Mouse (Mus musculus) neural tube, embryonic 14.5 days (tissue): ENCODE results near the gene Cx3cl1. TPM values are rescaled to one million over a fixed set of nuclear protein-coding genes. Genes with fewer than 3 reads are reported as not detected.
A peak's percentile ranks its signal among the peaks of the same experiment; 100 is the strongest.

Experiments
- ATAC-seq: fragments of 200-750 bp; cut with Nextera tagmentation; 2 replicates; pipeline ENCODE4 v1.8.0; 2017; ENCODE audit warnings: low read depth, mild to moderate bottlenecking, moderate TSS enrichment, moderate library complexity
- H3K27ac ChIP-seq: fragments of 300-500 bp; sonication (generic); 2 replicates; pipeline ENCODE4 v1.5.1; 2014; ENCODE audit warnings: low read depth, mild to moderate bottlenecking, control low read depth, low read length, moderate library complexity, mixed read lengths
- H3K27me3 ChIP-seq: fragments of 300-500 bp; sonication (generic); 2 replicates; pipeline ENCODE4 v1.6.1; 2014; ENCODE audit warnings: low read length; ENCODE audit not compliant: control insufficient read depth, insufficient read depth
- H3K36me3 ChIP-seq: fragments of 300-500 bp; sonication (generic); 2 replicates; pipeline ENCODE4 v1.6.1; 2014; ENCODE audit warnings: low read length, mixed read lengths; ENCODE audit not compliant: control insufficient read depth, insufficient read depth
- H3K4me1 ChIP-seq: fragments of 300-500 bp; sonication (generic); 2 replicates; pipeline ENCODE4 v1.6.1; 2014; ENCODE audit warnings: low read length; ENCODE audit not compliant: control insufficient read depth, insufficient read depth
- H3K4me2 ChIP-seq: fragments of 300-500 bp; sonication (generic); 2 replicates; pipeline ENCODE4 v1.6.1; 2014; ENCODE audit warnings: mild to moderate bottlenecking, low read depth, low read length, control low read depth
- H3K4me3 ChIP-seq: fragments of 300-500 bp; sonication (generic); 2 replicates; pipeline ENCODE4 v1.5.1; 2014; ENCODE audit warnings: low read depth, low read length, control low read depth, mixed read lengths
- H3K9ac ChIP-seq: fragments of 300-500 bp; sonication (generic); replicated peaks from 2 replicates; pipeline ENCODE4 v1.6.1; 2014; ENCODE audit warnings: low read depth, mild to moderate bottlenecking, control low read depth, low read length, mixed read lengths
- H3K9me3 ChIP-seq: fragments of 300-500 bp; sonication (generic); 2 replicates; pipeline ENCODE4 v1.6.1; 2016; ENCODE audit warnings: low read length; ENCODE audit not compliant: control insufficient read depth
- WGBS: fragments of 180-500 bp; shearing (Covaris S2); extraction: QIAGEN DNeasy Blood & Tissue Kit; methylation state at CpG from one replicate; pipeline ENCODE4 v1.1.7; 2014; 5-methylcytosine and 5-hydroxymethylcytosine counted together
- polyA plus RNA-seq: library from polyadenylated mRNA; unstranded; fragments of >200 nt; fragmentation: Nextera tagmentation; extraction: Ambion mirVana; gene quantifications from 2 replicates; pipeline ENCODE4 v1.2.1, GENCODE M21; 2014

Gene Cx3cl1
- 25.8 and 41.6 TPM in 2 replicates for polyA plus RNA-seq

- H3K9me3 ChIP-seq: no peaks in the 10 kb centered on the region
- WGBS: under 1% methylated on average over 38 of the region's 38 CpGs
- H3K4me2 ChIP-seq: peak within 1 kb of the TSS; percentile 93
- peak within 1 kb of the TSS; percentile 80 for H3K9ac ChIP-seq
- H3K27ac ChIP-seq: peak within 1 kb of the TSS; percentile 39; the same call in 1 of the 2 replicates
- no peaks in the 10 kb centered on the region for H3K36me3 ChIP-seq
- no peaks in the 10 kb centered on the region for H3K27me3 ChIP-seq
- peak within 1 kb of the TSS; percentile 56 for H3K4me3 ChIP-seq
- H3K4me1 ChIP-seq: peaks cover 11% of the 10 kb centered on the region; the same call in 1 of the 2 replicates
- ATAC-seq: peak; percentile 86
These were observed at the start of gene Cx3cl1 for GRCm38 (mm10) chr8:94771941-94772670. Cx3cl1 (plus strand) TSS chr8:94772009.

GRCm38 (mm10) chr8:94725998-94726397 lies 45.8 kb upstream of the Cx3cl1 start:
- no peaks in the 10 kb centered on the region for H3K4me1 ChIP-seq
- no peak overlapping the region for H3K27ac ChIP-seq
- no peak overlapping the region for H3K4me2 ChIP-seq
- 85% methylated on average over 5 of the region's 5 CpGs for WGBS
- H3K36me3 ChIP-seq: no peaks in the 10 kb centered on the region
- no peaks in the 10 kb centered on the region for H3K27me3 ChIP-seq
- ATAC-seq: no peak
- no peaks in the 10 kb centered on the region for H3K9me3 ChIP-seq
- H3K9ac ChIP-seq: no peak overlapping the region
- no peak overlapping the region for H3K4me3 ChIP-seq

GRCm38 (mm10) chr8:94729301-94729700 lies 42.5 kb upstream of the Cx3cl1 start:
- Histone ChIP-seq H3K9me3 (no peaks in the 10 kb centered on the region), H3K27ac (no peak overlapping the region), H3K36me3 (no peaks in the 10 kb centered on the region), H3K9ac (no peak overlapping the region), H3K27me3 (no peaks in the 10 kb centered on the region), H3K4me3 (no peak overlapping the region), H3K4me1 (no peaks in the 10 kb centered on the region), H3K4me2 (no peak overlapping the region)
- ATAC-seq: no peak
- 38% methylated on average over 4 of the region's 4 CpGs for WGBS

GRCm38 (mm10) chr8:94733821-94734465 lies 37.9 kb upstream of the Cx3cl1 start:
- Histone ChIP-seq H3K9ac (no peak overlapping the region), H3K4me3 (no peak overlapping the region), H3K4me1 (no peaks in the 10 kb centered on the region), H3K36me3 (no peaks in the 10 kb centered on the region), H3K27me3 (no peaks in the 10 kb centered on the region), H3K27ac (no peak overlapping the region), H3K9me3 (no peaks in the 10 kb centered on the region), H3K4me2 (no peak overlapping the region)
- 59% methylated on average over 5 of the region's 5 CpGs for WGBS
- ATAC-seq: no peak

- Histone ChIP-seq H3K9me3 (no peaks in the 10 kb centered on the region), H3K4me2 (no peak overlapping the region), H3K4me3 (no peak overlapping the region), H3K27ac (no peak overlapping the region), H3K27me3 (no peaks in the 10 kb centered on the region), H3K9ac (no peak overlapping the region), H3K4me1 (no peaks in the 10 kb centered on the region), H3K36me3 (no peaks in the 10 kb centered on the region)
- 81% methylated on average over 7 of the region's 7 CpGs for WGBS
- no peak for ATAC-seq
These were observed 37.0 kb upstream of the Cx3cl1 start for GRCm38 (mm10) chr8:94734735-94735350.

GRCm38 (mm10) chr8:94735426-94736094 lies 36.2 kb upstream of the Cx3cl1 start:
- no peaks in the 10 kb centered on the region for H3K9me3 ChIP-seq
- H3K4me2 ChIP-seq: no peak overlapping the region
- ATAC-seq: no peak
- H3K36me3 ChIP-seq: no peaks in the 10 kb centered on the region
- WGBS: 73% methylated on average over 5 of the region's 5 CpGs
- no peak overlapping the region for H3K4me3 ChIP-seq
- H3K27me3 ChIP-seq: no peaks in the 10 kb centered on the region
- H3K4me1 ChIP-seq: no peaks in the 10 kb centered on the region
- H3K9ac ChIP-seq: no peak overlapping the region
- no peak overlapping the region for H3K27ac ChIP-seq

GRCm38 (mm10) chr8:94739829-94740228 lies 32.0 kb upstream of the Cx3cl1 start:
- 83% methylated on average over 6 of the region's 6 CpGs for WGBS
- H3K9ac ChIP-seq: no peak overlapping the region
- no peak for ATAC-seq

GRCm38 (mm10) chr8:94740591-94740990 lies 31.2 kb upstream of the Cx3cl1 start:
- 90% methylated on average over 3 of the region's 3 CpGs for WGBS
- Histone ChIP-seq H3K9me3 (no peaks in the 10 kb centered on the region), H3K9ac (no peak overlapping the region), H3K27me3 (no peaks in the 10 kb centered on the region), H3K4me1 (no peaks in the 10 kb centered on the region), H3K4me2 (no peak overlapping the region), H3K36me3 (no peaks in the 10 kb centered on the region), H3K4me3 (no peak overlapping the region), H3K27ac (no peak overlapping the region)
- ATAC-seq: no peak

More at GRCm38 (mm10) chr8:94739829-94740228, 32.0 kb upstream of the Cx3cl1 start:
- H3K36me3 ChIP-seq: no peaks in the 10 kb centered on the region
- no peak overlapping the region for H3K4me2 ChIP-seq
- H3K27ac ChIP-seq: no peak overlapping the region
- H3K9me3 ChIP-seq: no peaks in the 10 kb centered on the region
- H3K27me3 ChIP-seq: no peaks in the 10 kb centered on the region
- H3K4me1 ChIP-seq: no peaks in the 10 kb centered on the region
- H3K4me3 ChIP-seq: no peak overlapping the region
